Mouse (Mus musculus) G1E (cell line): ENCODE measurements around the gene Lamtor4. TPM values are rescaled to one million over a fixed set of nuclear protein-coding genes. Genes with fewer than 3 reads are reported as not detected.

Experiments
- ATAC-seq: 2 replicates; pipeline ENCODE4 v1.8.0; 2016; ENCODE audit warnings: mild to moderate bottlenecking; ENCODE audit not compliant: insufficient number of reproducible peaks, poor library complexity, low FRiP score, severe bottlenecking; ENCODE audit errors: extremely low read depth
- DNase-seq: peaks from one replicate; pipeline ENCODE4 v3.0.0; 2012; ENCODE audit warnings: low spot score
- H3K27me3 ChIP-seq: 2 replicates; pipeline ENCODE4 v1.6.1; 2012; ENCODE audit warnings: mild to moderate bottlenecking, low read length, inconsistent platforms; ENCODE audit not compliant: insufficient read depth
- H3K36me3 ChIP-seq: replicated peaks from 2 replicates; pipeline ENCODE3; 2012; ENCODE audit warnings: mild to moderate bottlenecking, inconsistent platforms
- H3K4me1 ChIP-seq: 2 replicates; pipeline ENCODE4 v1.6.1; 2012; ENCODE audit warnings: low read depth, low read length, inconsistent platforms, mixed read lengths; ENCODE audit not compliant: insufficient read depth
- H3K4me3 ChIP-seq: 2 replicates; pipeline ENCODE4 v1.5.1; 2012; ENCODE audit warnings: low read depth, mild to moderate bottlenecking, inconsistent platforms, low read length, moderate library complexity, mixed read lengths
- H3K9me3 ChIP-seq: replicated peaks from 2 replicates; pipeline ENCODE4 v1.6.1; 2012; ENCODE audit warnings: inconsistent platforms
- CTCF ChIP-seq: IDR thresholded peaks from 2 replicates; pipeline ENCODE4 v1.5.1; 2012; ENCODE audit warnings: low read depth, low read length, inconsistent platforms, mixed read lengths
- GATA1 ChIP-seq: IDR thresholded peaks from 2 replicates; pipeline ENCODE4 v1.6.1; 2012; ENCODE audit warnings: borderline replicate concordance, low read length, inconsistent platforms, mixed read lengths
- GATA2 ChIP-seq: IDR thresholded peaks from 2 replicates; pipeline ENCODE4 v1.6.1; 2012; ENCODE audit warnings: low read depth, low read length, inconsistent platforms, borderline replicate concordance
- POLR2AphosphoS5 ChIP-seq: IDR thresholded peaks from 2 replicates; pipeline ENCODE4 v1.6.1; 2012; ENCODE audit warnings: low read depth, low read length, inconsistent platforms; ENCODE audit not compliant: insufficient replicate concordance
- TAL1 ChIP-seq: conservative IDR thresholded peaks from 2 replicates; pipeline ENCODE4 v1.6.1; 2012; ENCODE audit warnings: low read depth, low read length, inconsistent platforms, mixed read lengths
- polyA plus RNA-seq: library from polyadenylated mRNA; stranded (reverse); fragments of >175 nt; gene quantifications from 2 replicates; pipeline ENCODE4 v1.2.3, GENCODE M21; 2012
- total RNA-seq, 2 experiments: library from RNA; stranded (forward) in 1 of 2; stranded (reverse) in 1 of 2; fragments of 200-1000 nt in 1 of 2; fragments of >200 nt in 1 of 2; fragmentation: Nextera tagmentation in 1 of 2; gene quantifications; 2 replicates each; pipeline ENCODE4 v1.2.3; 2014 to 2017

Lamtor4 gene
- total and polyA plus RNA-seq, 3 experiments, result 13.3 to 51.8 (median 22.9) TPM

- Histone ChIP-seq H3K36me3 (peaks cover 61% of the 10 kb centered on the region), H3K4me1 (peaks cover 80% of the 10 kb centered on the region)
Measured at GRCm38 (mm10) chr5:138257585-138257978, 2.3 kb downstream of the Lamtor4 start.

DNA sequence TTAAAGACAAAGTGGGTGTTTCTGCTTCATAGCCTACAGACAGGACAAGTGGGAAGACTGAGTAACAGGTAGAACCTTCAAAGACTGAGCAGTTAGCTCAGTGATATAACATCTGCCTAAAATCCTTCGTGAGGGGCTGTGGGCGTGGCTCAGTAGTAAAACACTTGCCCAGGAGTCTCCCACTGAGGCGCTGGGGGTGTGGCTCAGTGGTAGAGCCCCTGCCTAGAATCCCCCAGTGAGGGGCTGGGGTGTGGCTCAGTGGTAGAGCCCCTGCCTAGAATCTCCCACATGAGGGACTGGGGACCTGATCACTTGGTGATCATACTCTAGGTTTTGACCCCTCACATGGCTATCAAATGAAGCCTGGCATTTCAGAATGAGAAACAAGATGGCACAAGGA lies 2.8 kb downstream of the Lamtor4 start:
- Histone ChIP-seq H3K4me3 (no peak overlapping the region; the same call in 1 of the 2 replicates), H3K9me3 (0 out of 2 replicates have a peak, but pooled peaks cover under 1% of the 10 kb centered on the region), H3K27me3 (no peaks in the 10 kb centered on the region), H3K4me1 (peaks cover 84% of the 10 kb centered on the region), H3K36me3 (peaks cover 65% of the 10 kb centered on the region)
- ATAC-seq (no peak), DNase-seq (no peak)
- TF ChIP-seq GATA2 (no peak), GATA1 (no peak), POLR2AphosphoS5 (no peak), TAL1 (no peak)

More at GRCm38 (mm10) chr5:138257585-138257978, 2.3 kb downstream of the Lamtor4 start:
- TF ChIP-seq TAL1 (no peak), GATA1 (no peak), GATA2 (no peak), CTCF (no peak), POLR2AphosphoS5 (no peak)
- ATAC-seq, result no peak
- Histone ChIP-seq H3K9me3 (0 out of 2 replicates have a peak, but pooled peaks cover 3% of the 10 kb centered on the region), H3K27me3 (no peaks in the 10 kb centered on the region), H3K4me3 (no peak overlapping the region; the same call in 1 of the 2 replicates)
- DNase-seq, result no peak

- no peak for DNase-seq
- ATAC-seq, result no peak
Measured at GRCm38 (mm10) chr5:138258542-138258941, 3.3 kb downstream of the Lamtor4 start.

DNA sequence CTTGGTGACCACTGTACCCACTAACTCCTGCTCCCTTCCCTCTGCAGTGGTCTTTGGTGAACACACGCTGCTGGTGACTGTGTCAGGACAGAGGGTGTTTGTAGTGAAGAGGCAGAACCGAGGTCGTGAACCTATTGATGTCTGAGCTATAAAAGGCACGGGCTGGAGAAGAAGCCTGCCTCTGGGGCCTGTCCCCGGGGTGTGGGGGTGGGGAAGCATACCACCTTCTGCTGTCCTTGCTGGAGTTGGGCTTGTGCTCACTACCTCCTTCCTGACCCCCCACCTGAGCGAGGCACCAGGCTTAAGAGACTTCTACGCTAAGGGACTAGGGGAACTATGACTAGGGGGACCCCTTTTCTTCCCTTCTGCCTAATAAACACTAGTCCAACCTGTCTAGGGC lies 3.7 kb downstream of the Lamtor4 start:
- ATAC-seq (no peak), DNase-seq (no peak)
- peaks cover 65% of the 10 kb centered on the region for H3K36me3 ChIP-seq
- H3K27me3 ChIP-seq, result no peaks in the 10 kb centered on the region
- peaks cover 86% of the 10 kb centered on the region for H3K4me1 ChIP-seq
- H3K4me3 ChIP-seq, result peak overlapping the region; percentile 69; the same call in 1 of the 2 replicates
- H3K9me3 ChIP-seq, result no peaks in the 10 kb centered on the region
- TF ChIP-seq CTCF (no peak), GATA1 (no peak), GATA2 (no peak), POLR2AphosphoS5 (no peak)

More at GRCm38 (mm10) chr5:138258542-138258941, 3.3 kb downstream of the Lamtor4 start:
- Histone ChIP-seq H3K36me3 (peaks cover 65% of the 10 kb centered on the region), H3K4me3 (peak overlapping the region; percentile 69; the same call in 1 of the 2 replicates), H3K9me3 (no peaks in the 10 kb centered on the region), H3K27me3 (no peaks in the 10 kb centered on the region), H3K4me1 (peaks cover 86% of the 10 kb centered on the region)
- no peak for TF ChIP-seq GATA1
- TF ChIP-seq GATA2, result no peak
- TF ChIP-seq CTCF, result no peak
- TF ChIP-seq POLR2AphosphoS5, result no peak
- TF ChIP-seq TAL1, result no peak

- TF ChIP-seq GATA2, result no peak
- no peak for TF ChIP-seq GATA1
- no peak for TF ChIP-seq POLR2AphosphoS5
- no peak for TF ChIP-seq TAL1
- no peak for TF ChIP-seq CTCF
- Histone ChIP-seq H3K4me1 (peaks cover 86% of the 10 kb centered on the region), H3K9me3 (no peaks in the 10 kb centered on the region), H3K27me3 (no peaks in the 10 kb centered on the region), H3K4me3 (peak overlapping the region; percentile 69), H3K36me3 (peaks cover 66% of the 10 kb centered on the region)
- DNase-seq, result no peak
- no peak for ATAC-seq
Measured at GRCm38 (mm10) chr5:138260051-138260450, 4.8 kb downstream of the Lamtor4 start.

GRCm38 (mm10) chr5:138260834-138261233 lies 5.6 kb downstream of the Lamtor4 start:
- Histone ChIP-seq H3K4me3 (peak overlapping the region; percentile 93; the same call in 1 of the 2 replicates), H3K36me3 (peaks cover 74% of the 10 kb centered on the region), H3K4me1 (peaks cover 90% of the 10 kb centered on the region), H3K9me3 (no peaks in the 10 kb centered on the region), H3K27me3 (no peaks in the 10 kb centered on the region)
- ATAC-seq, result peak; percentile 67
- TF ChIP-seq TAL1, result peak; percentile 77
- no peak for TF ChIP-seq GATA2
- TF ChIP-seq GATA1, result no peak
- TF ChIP-seq POLR2AphosphoS5, result no peak
- TF ChIP-seq CTCF, result no peak
- peak; percentile 78 for DNase-seq
